ENCODE assay signal across 8 mouse cellular contexts in genomic region chr6:124805341-124806321, GRCm38 (mm10). TPM values are rescaled to one million over a fixed set of nuclear protein-coding genes. Genes with fewer than 3 reads are reported as not detected.
DNase-seq lines count a peak whose midpoint lies in the region; ATAC-seq and TF ChIP-seq lines count a peak whose summit lies in the region.

No protein-coding gene starts in this region.

- H3K36me3 ChIP-seq in forebrain, embryonic 10.5 days (replicated peaks) = peaks cover 11% of the 10 kb centered on the region
- peaks cover 6% of the 10 kb centered on the region for H3K36me3 ChIP-seq in heart, embryonic 16.5 days (ENCODE audit: control insufficient read depth, insufficient read depth)
- no peaks in the 10 kb centered on the region for H3K36me3 ChIP-seq in liver, embryonic 16.5 days (ENCODE audit: control insufficient read depth, insufficient read depth)
- peaks cover 5% of the 10 kb centered on the region; the same call in 1 of the 2 replicates for H3K36me3 ChIP-seq in neural tube, embryonic 13.5 days
- no peaks in the 10 kb centered on the region; the same call in 1 of the 2 replicates for H3K36me3 ChIP-seq in testis, adult 2 months (ENCODE audit: control insufficient read depth, insufficient read depth, low read length)

- 2% methylated on average over 34 of the region's 34 CpGs for WGBS in forebrain, embryonic 10.5 days
- 3% methylated on average over 34 of the region's 34 CpGs for WGBS in heart, embryonic 16.5 days
- 2% methylated on average over 34 of the region's 34 CpGs for WGBS in liver, embryonic 16.5 days (ENCODE audit: insufficient replicate concordance)
- 2% methylated on average over 34 of the region's 34 CpGs for WGBS in neural tube, embryonic 13.5 days

- H3K9ac ChIP-seq in heart, embryonic 16.5 days (ENCODE audit: low read length) = peak overlapping the region; percentile 72
- H3K9ac ChIP-seq in liver, embryonic 16.5 days (ENCODE audit: low read depth, low read length) = peak overlapping the region; percentile 56
- H3K9ac ChIP-seq in neural tube, embryonic 13.5 days = peak overlapping the region; percentile 69

- no peak for TF ChIP-seq CTCF in testis, adult 2 months (IDR thresholded peaks at IDR 0.05; ENCODE audit: control insufficient read depth, insufficient read depth, insufficient replicate concordance, low read depth, low read length)

- H3K9me3 ChIP-seq in forebrain, embryonic 10.5 days = peaks cover 3% of the 10 kb centered on the region; the same call in 1 of the 2 replicates
- H3K9me3 ChIP-seq in heart, embryonic 16.5 days (replicated peaks; ENCODE audit: control insufficient read depth, low read length) = no peaks in the 10 kb centered on the region
- H3K9me3 ChIP-seq in liver, embryonic 16.5 days (replicated peaks; ENCODE audit: control insufficient read depth, low read length) = no peaks in the 10 kb centered on the region
- H3K9me3 ChIP-seq in neural tube, embryonic 13.5 days = no peaks in the 10 kb centered on the region

- H3K27me3 ChIP-seq in forebrain, embryonic 10.5 days (ENCODE audit: poor library complexity, severe bottlenecking) = no peaks in the 10 kb centered on the region
- no peaks in the 10 kb centered on the region for H3K27me3 ChIP-seq in heart, embryonic 16.5 days (ENCODE audit: control insufficient read depth, insufficient read depth, low read length)
- H3K27me3 ChIP-seq in liver, embryonic 16.5 days (ENCODE audit: control insufficient read depth, insufficient read depth, low read depth, low read length) = no peaks in the 10 kb centered on the region
- no peaks in the 10 kb centered on the region for H3K27me3 ChIP-seq in neural tube, embryonic 13.5 days
- H3K27me3 ChIP-seq in testis, adult 2 months (ENCODE audit: control insufficient read depth, insufficient read depth, low read length) = no peaks in the 10 kb centered on the region

- H3K27ac ChIP-seq in forebrain, embryonic 10.5 days = peak overlapping the region; percentile 88
- H3K27ac ChIP-seq in heart, embryonic 16.5 days (ENCODE audit: low read length) = peak overlapping the region; percentile 92
- H3K27ac ChIP-seq in liver, embryonic 16.5 days (ENCODE audit: low read length) = peak overlapping the region; percentile 88
- H3K27ac ChIP-seq in neural tube, embryonic 13.5 days (replicated peaks) = peak overlapping the region; percentile 82
- peak overlapping the region; percentile 97 for H3K27ac ChIP-seq in testis, adult 2 months (ENCODE audit: control insufficient read depth, insufficient read depth, low read depth, low read length)

- peaks cover 57% of the 10 kb centered on the region for H3K4me1 ChIP-seq in forebrain, embryonic 10.5 days
- peaks cover 43% of the 10 kb centered on the region for H3K4me1 ChIP-seq in heart, embryonic 16.5 days (ENCODE audit: control insufficient read depth, insufficient read depth, low read length)
- H3K4me1 ChIP-seq in liver, embryonic 16.5 days (ENCODE audit: control insufficient read depth, low read depth, low read length) = peaks cover 45% of the 10 kb centered on the region
- H3K4me1 ChIP-seq in neural tube, embryonic 13.5 days (replicated peaks) = peaks cover 40% of the 10 kb centered on the region
- H3K4me1 ChIP-seq in testis, adult 2 months (ENCODE audit: control insufficient read depth, insufficient read depth, low read length) = peaks cover 29% of the 10 kb centered on the region

- TF ChIP-seq POLR2A in testis, adult 2 months (IDR thresholded peaks at IDR 0.05; ENCODE audit: control insufficient read depth, low read depth, low read length) = peak; percentile 95

- peak overlapping the region; percentile 90 for H3K4me2 ChIP-seq in heart, embryonic 16.5 days (ENCODE audit: low read depth, low read length)
- peak overlapping the region; percentile 89 for H3K4me2 ChIP-seq in liver, embryonic 16.5 days (ENCODE audit: low read depth, low read length)
- peak overlapping the region; percentile 74 for H3K4me2 ChIP-seq in neural tube, embryonic 13.5 days

- DNase-seq in CD8-positive naive resting alpha-beta T cell, adult 2 months (ENCODE audit: low read depth in 2 of 2, low spot score in 2 of 2) = peak; percentile 48 to 60
- DNase-seq in c-Kit-positive CD71-negative TER-119-negative erythroid progenitor cells, embryonic 14.5 days (ENCODE audit: low read depth) = peak; percentile 86
- DNase-seq in forebrain, embryonic 10.5 days (ENCODE audit: extremely low spot score, low spot score) = peak; percentile 94
- DNase-seq in kidney, postnatal 4 days = peak; percentile 98

- ATAC-seq in heart, embryonic 16.5 days (replicated peaks; ENCODE audit: extremely low read depth, insufficient read depth, low FRiP score) = peak; percentile 77
- peak; percentile 77 for ATAC-seq in liver, embryonic 16.5 days (ENCODE audit: low read depth)
- ATAC-seq in neural tube, embryonic 13.5 days (ENCODE audit: low read depth) = peak; percentile 80

- peak overlapping the region; percentile 50 for H3K4me3 ChIP-seq in forebrain, embryonic 10.5 days
- peak overlapping the region; percentile 61 for H3K4me3 ChIP-seq in heart, embryonic 16.5 days (ENCODE audit: low read length)
- H3K4me3 ChIP-seq in liver, embryonic 16.5 days (ENCODE audit: low read depth, low read length) = peak overlapping the region; percentile 63
- peak overlapping the region; percentile 44 for H3K4me3 ChIP-seq in neural tube, embryonic 13.5 days
- H3K4me3 ChIP-seq in testis, adult 2 months (ENCODE audit: control insufficient read depth, low read depth, low read length) = peak overlapping the region; percentile 93

RNA-seq across cellular contexts. Expression of gene Spsb2, which starts 2.8 kb away (rescaled TPM):
- 7.4 and 8.9 TPM in 2 replicates for polyA plus RNA-seq in forebrain, embryonic 10.5 days (2016; fragmentation: Nextera tagmentation; extraction: Ambion mirVana)
- polyA plus RNA-seq in heart, embryonic 16.5 days (2015; fragmentation: Nextera tagmentation; extraction: Ambion mirVana) = 7.4 and 9.2 TPM in 2 replicates
- 8.6 and 9.1 TPM in 2 replicates for polyA plus RNA-seq in liver, embryonic 16.5 days (2015; fragmentation: Nextera tagmentation; extraction: Ambion mirVana)
- polyA plus RNA-seq in neural tube, embryonic 13.5 days (2015; fragmentation: Nextera tagmentation; extraction: Ambion mirVana) = 4.7 and 8.5 TPM in 2 replicates
- 63.6 and 78.1 TPM in 2 replicates for polyA plus RNA-seq in testis, adult 2 months (2012; rRNA removed)

RNA-seq across cellular contexts. Expression of gene Tpi1, which starts 8.5 kb away (rescaled TPM):
- polyA plus RNA-seq in forebrain, embryonic 10.5 days (2016; fragmentation: Nextera tagmentation; extraction: Ambion mirVana) = 1,048 and 1,068 TPM in 2 replicates
- polyA plus RNA-seq in heart, embryonic 16.5 days (2015; fragmentation: Nextera tagmentation; extraction: Ambion mirVana) = 1,525 and 1,576 TPM in 2 replicates
- 450 and 452 TPM in 2 replicates for polyA plus RNA-seq in liver, embryonic 16.5 days (2015; fragmentation: Nextera tagmentation; extraction: Ambion mirVana)
- 385 and 391 TPM in 2 replicates for polyA plus RNA-seq in neural tube, embryonic 13.5 days (2015; fragmentation: Nextera tagmentation; extraction: Ambion mirVana)
- polyA plus RNA-seq in testis, adult 2 months (2012; rRNA removed) = 471 and 473 TPM in 2 replicates

RNA-seq across cellular contexts. Expression of gene Usp5, which starts 23.7 kb away (rescaled TPM):
- 214 and 215 TPM in 2 replicates for polyA plus RNA-seq in forebrain, embryonic 10.5 days (2016; fragmentation: Nextera tagmentation; extraction: Ambion mirVana)
- 104 and 112 TPM in 2 replicates for polyA plus RNA-seq in heart, embryonic 16.5 days (2015; fragmentation: Nextera tagmentation; extraction: Ambion mirVana)
- 50.0 and 52.7 TPM in 2 replicates for polyA plus RNA-seq in liver, embryonic 16.5 days (2015; fragmentation: Nextera tagmentation; extraction: Ambion mirVana)
- polyA plus RNA-seq in neural tube, embryonic 13.5 days (2015; fragmentation: Nextera tagmentation; extraction: Ambion mirVana) = 176 and 178 TPM in 2 replicates
- polyA plus RNA-seq in testis, adult 2 months (2012; rRNA removed) = 37.4 and 41.2 TPM in 2 replicates

RNA-seq across cellular contexts. Expression of gene Cdca3, which starts 23.7 kb away (rescaled TPM):
- polyA plus RNA-seq in forebrain, embryonic 10.5 days (2016; fragmentation: Nextera tagmentation; extraction: Ambion mirVana) = 271 and 298 TPM in 2 replicates
- 126 and 136 TPM in 2 replicates for polyA plus RNA-seq in heart, embryonic 16.5 days (2015; fragmentation: Nextera tagmentation; extraction: Ambion mirVana)
- 171 and 180 TPM in 2 replicates for polyA plus RNA-seq in liver, embryonic 16.5 days (2015; fragmentation: Nextera tagmentation; extraction: Ambion mirVana)
- polyA plus RNA-seq in neural tube, embryonic 13.5 days (2015; fragmentation: Nextera tagmentation; extraction: Ambion mirVana) = 26.6 and 33.2 TPM in 2 replicates
- 218 and 250 TPM in 2 replicates for polyA plus RNA-seq in testis, adult 2 months (2012; rRNA removed)

RNA-seq across cellular contexts. Expression of gene Lrrc23, which starts 26.1 kb away (rescaled TPM):
- 4.9 and 5.3 TPM in 2 replicates for polyA plus RNA-seq in forebrain, embryonic 10.5 days (2016; fragmentation: Nextera tagmentation; extraction: Ambion mirVana)
- polyA plus RNA-seq in heart, embryonic 16.5 days (2015; fragmentation: Nextera tagmentation; extraction: Ambion mirVana) = 2.5 and 5.7 TPM in 2 replicates
- not detected in 2 replicates for polyA plus RNA-seq in liver, embryonic 16.5 days (2015; fragmentation: Nextera tagmentation; extraction: Ambion mirVana)
- polyA plus RNA-seq in neural tube, embryonic 13.5 days (2015; fragmentation: Nextera tagmentation; extraction: Ambion mirVana) = 0.57 and 2.1 TPM in 2 replicates
- 105 and 106 TPM in 2 replicates for polyA plus RNA-seq in testis, adult 2 months (2012; rRNA removed)

Comparison
In these comparisons a context has a peak if more than half of its experiments do, and no peak if none do; other contexts are left out.
1. Peak in every context shown above with its lines: DNase-seq, ATAC-seq, H3K4me3 ChIP-seq and H3K27ac ChIP-seq.